Mouse (Mus musculus): ENCODE measurements around the gene Csde1. TPM values are rescaled to one million over a fixed set of nuclear protein-coding genes. Genes with fewer than 3 reads are reported as not detected.

The Csde1 gene
- polyA plus RNA-seq (2015; fragmentation: Nextera tagmentation; extraction: Ambion mirVana) = 388 and 411 TPM in 2 replicates

- H3K9me3 ChIP-seq = no peaks in the 10 kb centered on the region
- peak within 1 kb of the TSS; percentile 95 for H3K9ac ChIP-seq
- H3K4me1 ChIP-seq = peaks cover 16% of the 10 kb centered on the region
- peak within 1 kb of the TSS; percentile 80 for H3K4me2 ChIP-seq (replicated peaks)
- H3K27ac ChIP-seq = peak within 1 kb of the TSS; percentile 97
- peak; percentile 93 for ATAC-seq (ENCODE audit: low FRiP score, low read depth)
- no peaks in the 10 kb centered on the region for H3K27me3 ChIP-seq
- peak within 1 kb of the TSS; percentile 86 for H3K4me3 ChIP-seq
- H3K36me3 ChIP-seq = no peaks in the 10 kb centered on the region
- under 1% methylated on average over 55 of the region's 55 CpGs for WGBS
These were observed at the start of gene Csde1 for GRCm38 (mm10) chr3:103020249-103020942. Gene Csde1 (plus strand): TSS chr3:103020426.

DNA sequence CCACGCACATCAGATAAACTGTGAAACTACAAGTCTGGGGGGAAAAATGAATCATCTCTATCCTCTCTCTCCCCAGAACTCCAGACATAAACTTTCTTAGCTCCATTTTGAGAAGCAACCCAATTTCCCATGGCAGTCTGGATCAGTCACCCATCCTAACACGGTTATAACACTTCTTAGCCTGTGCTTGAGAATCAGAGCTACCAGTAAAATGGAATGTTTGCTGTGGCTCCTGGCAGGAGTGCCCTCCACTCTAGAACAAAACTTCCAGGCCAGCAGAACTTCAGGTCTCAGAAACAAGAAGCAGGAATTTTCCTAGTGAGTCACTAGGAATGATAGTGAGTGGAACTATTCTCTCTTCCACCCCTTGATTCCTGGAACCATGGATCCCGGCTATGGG, 49.7 kb upstream of the Csde1 start:
- no peaks in the 10 kb centered on the region for H3K4me1 ChIP-seq
- no peak overlapping the region for H3K27ac ChIP-seq
- H3K36me3 ChIP-seq = no peaks in the 10 kb centered on the region
- no peak overlapping the region for H3K4me3 ChIP-seq
- no peaks in the 10 kb centered on the region for H3K9me3 ChIP-seq
- no peak for ATAC-seq (ENCODE audit: low FRiP score, low read depth)
- WGBS = 89% methylated on average over 3 of the region's 3 CpGs
- no peak overlapping the region for H3K4me2 ChIP-seq (replicated peaks)
- H3K9ac ChIP-seq = no peak overlapping the region
- no peaks in the 10 kb centered on the region for H3K27me3 ChIP-seq

DNA sequence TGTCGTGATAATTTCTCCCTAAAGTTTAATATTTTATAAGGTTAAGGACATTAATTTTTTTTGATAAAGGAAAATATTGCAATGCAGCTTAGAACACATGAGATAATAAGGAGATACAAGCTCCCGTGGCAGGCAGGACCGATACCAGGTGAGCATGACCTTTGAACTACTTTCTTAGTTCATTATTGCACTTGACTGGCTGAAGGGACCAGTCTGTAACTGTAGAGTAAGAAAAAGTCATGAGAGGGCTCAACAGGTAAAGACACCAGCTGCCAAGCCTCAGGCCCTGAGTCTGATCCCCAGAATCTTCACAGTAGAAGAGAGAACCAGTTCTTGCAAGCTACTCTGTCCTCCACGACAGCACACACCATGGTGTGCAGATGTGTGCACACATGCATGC, 43.3 kb upstream of the Csde1 start:
- no peaks in the 10 kb centered on the region for H3K4me1 ChIP-seq
- H3K27ac ChIP-seq = no peak overlapping the region
- no peaks in the 10 kb centered on the region for H3K9me3 ChIP-seq
- no peaks in the 10 kb centered on the region for H3K27me3 ChIP-seq
- no peak for ATAC-seq (ENCODE audit: low FRiP score, low read depth)
- 88% methylated on average over 4 of the region's 4 CpGs for WGBS
- H3K4me2 ChIP-seq (replicated peaks) = no peak overlapping the region
- H3K4me3 ChIP-seq = no peak overlapping the region
- H3K9ac ChIP-seq = no peak overlapping the region
- H3K36me3 ChIP-seq = no peaks in the 10 kb centered on the region

- Histone ChIP-seq H3K4me3 (no peak overlapping the region), H3K36me3 (no peaks in the 10 kb centered on the region), H3K4me2 (replicated peaks) (no peak overlapping the region), H3K9ac (no peak overlapping the region), H3K4me1 (no peaks in the 10 kb centered on the region), H3K27me3 (no peaks in the 10 kb centered on the region), H3K9me3 (no peaks in the 10 kb centered on the region), H3K27ac (no peak overlapping the region)
- no peak for ATAC-seq (ENCODE audit: low FRiP score, low read depth)
- WGBS = 51% methylated on average over 10 of the region's 10 CpGs
These were observed 40.5 kb upstream of the Csde1 start for GRCm38 (mm10) chr3:102979550-102980348.

DNA sequence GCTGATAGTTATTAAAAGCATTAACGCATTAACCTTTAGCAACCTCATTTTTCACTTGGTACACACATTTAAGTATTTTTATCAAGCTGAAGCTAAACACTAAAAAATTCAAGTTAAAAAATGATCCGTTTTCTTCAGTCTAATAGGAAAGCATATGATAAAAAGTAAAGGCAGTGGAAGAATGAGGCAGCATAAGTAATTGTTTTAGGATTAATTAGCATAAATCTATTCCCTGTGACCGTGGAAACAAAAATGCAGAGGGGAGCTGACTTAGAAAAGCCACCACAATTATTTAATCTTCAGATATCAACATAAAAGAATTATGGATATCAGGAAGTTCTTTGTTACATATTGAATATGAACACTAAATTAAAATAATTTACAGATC, 39.9 kb upstream of the Csde1 start:
- no peaks in the 10 kb centered on the region for H3K36me3 ChIP-seq
- no peak overlapping the region for H3K9ac ChIP-seq
- no peak overlapping the region for H3K27ac ChIP-seq
- WGBS = 77% methylated on average over 3 of the region's 3 CpGs
- H3K4me3 ChIP-seq = no peak overlapping the region
- no peaks in the 10 kb centered on the region for H3K9me3 ChIP-seq
- ATAC-seq (ENCODE audit: low FRiP score, low read depth) = no peak
- no peak overlapping the region for H3K4me2 ChIP-seq (replicated peaks)
- no peaks in the 10 kb centered on the region for H3K4me1 ChIP-seq
- no peaks in the 10 kb centered on the region for H3K27me3 ChIP-seq

GRCm38 (mm10) chr3:102991041-102991440, 29.2 kb upstream of the Csde1 start:
- no peak for ATAC-seq (ENCODE audit: low FRiP score, low read depth)
- Histone ChIP-seq H3K9ac (no peak overlapping the region), H3K4me2 (replicated peaks) (no peak overlapping the region), H3K4me1 (peaks cover 3% of the 10 kb centered on the region; the same call in 1 of the 2 replicates), H3K4me3 (no peak overlapping the region), H3K9me3 (no peaks in the 10 kb centered on the region), H3K27ac (no peak overlapping the region), H3K36me3 (no peaks in the 10 kb centered on the region), H3K27me3 (no peaks in the 10 kb centered on the region)
- 75% methylated on average over 8 of the region's 8 CpGs for WGBS

DNA sequence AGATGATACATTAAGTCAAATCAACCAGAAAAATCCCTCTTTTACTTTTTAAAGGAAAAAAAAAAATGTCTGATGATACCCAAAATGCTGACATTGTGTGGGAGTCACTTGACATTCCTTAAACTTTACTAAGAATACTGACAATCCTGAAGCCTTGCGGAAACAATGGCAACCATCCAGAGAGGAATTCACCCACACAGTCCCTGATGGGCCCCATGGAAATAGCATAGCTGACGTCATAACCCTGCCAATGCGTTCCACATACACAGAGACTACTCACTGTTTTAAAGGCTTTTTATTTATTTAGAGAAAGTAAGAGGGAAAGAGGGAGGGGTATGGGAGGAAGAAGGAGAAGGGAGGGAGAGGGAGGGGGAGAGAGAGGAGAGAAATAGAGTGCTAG, 27.3 kb upstream of the Csde1 start:
- no peak overlapping the region for H3K27ac ChIP-seq
- no peak overlapping the region for H3K4me2 ChIP-seq (replicated peaks)
- no peaks in the 10 kb centered on the region for H3K9me3 ChIP-seq
- no peak overlapping the region for H3K9ac ChIP-seq
- H3K36me3 ChIP-seq = peaks cover 3% of the 10 kb centered on the region; the same call in 1 of the 2 replicates
- 40% methylated on average over 3 of the region's 3 CpGs for WGBS
- peaks cover 15% of the 10 kb centered on the region for H3K4me1 ChIP-seq
- H3K4me3 ChIP-seq = no peak overlapping the region
- no peak for ATAC-seq (ENCODE audit: low FRiP score, low read depth)
- no peaks in the 10 kb centered on the region for H3K27me3 ChIP-seq

DNA sequence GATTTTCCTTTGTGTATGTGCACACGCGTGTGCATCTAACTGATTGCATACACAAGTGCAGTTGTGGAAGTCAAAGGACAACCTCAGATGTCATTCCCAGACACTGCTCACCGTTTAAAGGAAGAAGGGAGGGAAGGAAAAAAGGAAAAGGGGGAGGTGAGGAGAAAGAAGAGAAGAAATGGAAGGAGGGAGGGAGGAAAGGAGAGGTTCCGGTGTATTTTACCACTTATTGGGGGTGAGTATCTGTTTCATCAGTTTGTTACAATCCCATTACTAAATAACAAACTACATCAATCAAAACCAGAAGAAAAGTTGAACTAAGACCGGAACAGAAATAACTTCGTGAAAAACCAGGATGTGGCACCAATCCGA, 25.0 kb upstream of the Csde1 start:
- Histone ChIP-seq H3K4me1 (peaks cover 15% of the 10 kb centered on the region), H3K4me3 (peak overlapping the region; percentile 70), H3K9ac (peak overlapping the region; percentile 85), H3K27ac (peak overlapping the region; percentile 83; the same call in 1 of the 2 replicates), H3K36me3 (peaks cover 23% of the 10 kb centered on the region), H3K4me2 (replicated peaks) (peak overlapping the region; percentile 75), H3K9me3 (no peaks in the 10 kb centered on the region), H3K27me3 (no peaks in the 10 kb centered on the region)
- 52% methylated on average over 7 of the region's 7 CpGs for WGBS
- no peak for ATAC-seq (ENCODE audit: low FRiP score, low read depth)

DNA sequence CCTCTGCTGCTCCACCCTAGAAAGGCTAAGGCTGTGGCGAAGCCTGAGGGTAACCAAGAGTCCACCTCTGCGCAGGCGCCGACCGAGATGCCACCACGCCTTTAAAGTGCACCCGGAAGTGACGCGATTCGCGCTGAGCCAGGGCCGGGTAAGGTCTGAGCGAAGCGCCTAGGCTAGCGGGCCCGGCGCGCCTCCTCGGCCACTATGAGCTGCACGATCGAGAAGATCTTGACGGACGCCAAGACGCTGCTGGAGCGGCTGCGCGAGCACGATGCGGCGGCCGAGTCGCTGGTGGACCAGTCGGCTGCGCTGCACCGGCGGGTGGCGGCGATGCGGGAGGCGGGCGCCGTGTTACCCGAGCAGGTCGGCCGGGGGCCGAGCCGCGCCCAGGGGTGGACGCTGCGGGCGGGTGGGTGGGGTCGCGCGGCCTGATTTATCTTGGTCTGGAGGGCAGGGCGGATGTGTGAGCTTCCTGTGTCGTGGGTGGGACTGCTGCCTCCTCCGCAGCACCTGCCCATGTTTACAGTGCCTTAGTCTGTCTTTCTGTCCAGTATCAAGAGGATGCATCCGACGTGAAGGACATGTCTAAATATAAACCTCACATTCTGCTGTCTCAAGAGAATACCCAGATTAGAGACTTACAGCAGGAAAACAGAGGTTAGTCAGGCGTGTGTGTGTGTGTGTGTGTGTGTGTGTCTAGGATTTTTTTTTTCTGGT, 24.5 kb upstream of the Csde1 start, which contains the start of gene Sike1:
TSS of gene Sike1 (plus strand) at position 104 of the 717 bp plus-strand sequence.
- H3K9ac ChIP-seq = peak within 1 kb of the TSS; percentile 85
- H3K4me3 ChIP-seq = peak within 1 kb of the TSS; percentile 70
- ATAC-seq (ENCODE audit: low FRiP score, low read depth) = peak; percentile 98
- peak within 1 kb of the TSS; percentile 83 for H3K27ac ChIP-seq
- no peaks in the 10 kb centered on the region for H3K27me3 ChIP-seq
- peaks cover 15% of the 10 kb centered on the region for H3K4me1 ChIP-seq
- WGBS = under 1% methylated on average over 46 of the region's 60 CpGs
- peak within 1 kb of the TSS; percentile 75 for H3K4me2 ChIP-seq (replicated peaks)
- H3K9me3 ChIP-seq = no peaks in the 10 kb centered on the region
- H3K36me3 ChIP-seq = peaks cover 28% of the 10 kb centered on the region

DNA sequence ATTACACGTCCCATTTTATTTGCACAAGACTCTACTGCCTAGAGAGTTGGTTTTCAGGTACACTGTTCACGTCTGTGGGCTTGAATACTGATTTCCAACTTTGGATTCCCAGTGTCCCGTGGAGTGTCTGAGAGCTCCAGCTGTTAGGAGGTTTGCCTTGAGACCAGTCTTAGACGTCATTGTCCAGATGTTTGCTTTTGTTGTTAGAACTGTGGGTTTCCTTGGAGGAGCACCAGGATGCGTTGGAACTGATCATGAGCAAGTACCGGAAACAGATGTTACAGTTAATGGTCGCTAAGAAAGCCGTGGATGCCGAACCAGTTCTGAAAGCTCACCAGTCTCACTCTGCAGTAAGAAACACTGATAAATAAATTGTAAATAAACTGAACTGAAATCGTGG, 23.2 kb upstream of the Csde1 start:
- no peak for ATAC-seq (ENCODE audit: low FRiP score, low read depth)

DNA sequence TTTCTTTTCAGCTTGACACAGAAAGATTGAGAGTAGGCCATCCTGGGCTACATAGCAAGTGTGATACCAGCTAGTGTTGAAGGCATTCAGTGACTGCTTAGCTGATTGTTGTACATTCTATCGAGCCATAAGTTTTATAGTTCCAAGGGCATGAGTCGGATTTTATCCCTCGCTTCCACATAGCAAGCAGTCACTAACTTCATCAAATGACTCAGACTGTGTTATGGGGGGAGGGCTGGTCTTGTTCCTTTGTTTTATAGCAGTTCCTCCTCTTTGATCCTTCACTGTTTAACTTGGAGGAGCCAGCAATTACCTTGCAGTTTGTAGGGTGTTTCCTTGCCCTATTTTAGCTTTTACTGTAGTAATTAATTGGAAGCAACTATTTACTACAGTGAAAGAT, 22.6 kb upstream of the Csde1 start:
- 55% methylated on average over 3 of the region's 3 CpGs for WGBS

More for the DNA sequence above, 23.2 kb upstream of the Csde1 start:
- H3K27me3 ChIP-seq = no peaks in the 10 kb centered on the region
- 57% methylated on average over 10 of the region's 10 CpGs for WGBS
- no peak overlapping the region for H3K27ac ChIP-seq
- H3K36me3 ChIP-seq = peaks cover 37% of the 10 kb centered on the region
- 0 out of 2 replicates have a peak overlapping the region, but pooled peaks have one; percentile 70 for H3K4me3 ChIP-seq
- no peak overlapping the region for H3K9ac ChIP-seq
- peak overlapping the region; percentile 75 for H3K4me2 ChIP-seq (replicated peaks)
- H3K9me3 ChIP-seq = no peaks in the 10 kb centered on the region
- H3K4me1 ChIP-seq = peaks cover 15% of the 10 kb centered on the region

DNA sequence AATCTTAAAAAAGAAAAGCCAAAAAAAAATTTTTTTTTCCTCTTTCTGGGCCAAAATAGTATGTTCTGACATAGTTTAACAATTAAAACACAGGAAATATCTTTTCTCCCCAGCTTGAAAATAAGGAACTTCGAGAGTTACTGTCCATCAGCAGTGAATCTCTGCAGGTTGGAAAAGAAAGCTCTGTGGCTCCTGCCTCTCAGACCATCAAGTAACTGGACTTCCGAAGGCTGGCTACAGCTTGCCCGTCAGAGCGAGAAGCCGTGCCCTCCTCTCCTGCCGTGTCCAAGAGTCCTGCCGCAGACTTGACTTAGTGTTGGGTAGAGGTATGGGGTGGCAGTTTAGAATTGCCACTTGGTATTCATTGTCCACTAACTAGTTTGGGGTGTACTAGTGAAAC, 18.6 kb upstream of the Csde1 start:
- ATAC-seq (ENCODE audit: low FRiP score, low read depth) = no peak

More for the DNA sequence above, 22.6 kb upstream of the Csde1 start:
- H3K27ac ChIP-seq = no peak overlapping the region
- H3K4me3 ChIP-seq = no peak overlapping the region
- no peaks in the 10 kb centered on the region for H3K27me3 ChIP-seq
- no peaks in the 10 kb centered on the region for H3K9me3 ChIP-seq
- H3K36me3 ChIP-seq = peaks cover 42% of the 10 kb centered on the region
- H3K4me1 ChIP-seq = peaks cover 15% of the 10 kb centered on the region
- ATAC-seq (ENCODE audit: low FRiP score, low read depth) = no peak
- no peak overlapping the region for H3K9ac ChIP-seq
- 0 out of 2 replicates have a peak overlapping the region, but pooled peaks have one; percentile 75 for H3K4me2 ChIP-seq (replicated peaks)

More for the DNA sequence above, 18.6 kb upstream of the Csde1 start:
- Histone ChIP-seq H3K4me2 (replicated peaks) (no peak overlapping the region), H3K9ac (no peak overlapping the region), H3K27ac (no peak overlapping the region), H3K36me3 (peaks cover 62% of the 10 kb centered on the region), H3K4me3 (no peak overlapping the region), H3K9me3 (no peaks in the 10 kb centered on the region), H3K4me1 (peaks cover 6% of the 10 kb centered on the region), H3K27me3 (no peaks in the 10 kb centered on the region)
- WGBS = 96% methylated on average over 7 of the region's 7 CpGs

Measured in limb, embryonic 13.5 days (tissue).